Mouse (Mus musculus) embryonic facial prominence, embryonic 13.5 days (tissue): ENCODE data around the gene Cela2a. TPM values are rescaled to one million over a fixed set of nuclear protein-coding genes. Genes with fewer than 3 reads are reported as not detected.

Experiments used
- polyA plus RNA-seq: library from polyadenylated mRNA; unstranded; fragments of >200 nt; fragmentation: Nextera tagmentation; extraction: Ambion mirVana; gene quantifications from 2 replicates; pipeline ENCODE4 v1.2.1, GENCODE M21; 2015

Gene Cela2a
- polyA plus RNA-seq, 1 experiment from 2014 or later = not detected

Other genes starting within 250 kb of the Cela2a start
- 49.0 and 56.1 TPM in 2 replicates for gene Fblim1, start 220.1 kb downstream of the Cela2a start, polyA plus RNA-seq
- 0.47 and 0.74 TPM in 2 replicates for gene Tmem82, start 207.5 kb downstream of the Cela2a start, polyA plus RNA-seq
- gene Slc25a34, start 202.3 kb downstream of the Cela2a start, polyA plus RNA-seq = 0.12 TPM in 1 of 2 replicates, not detected in the other
- 8.5 TPM in 2 replicates for gene Plekhm2, start 161.3 kb downstream of the Cela2a start, polyA plus RNA-seq
- gene Rsc1a1, start 140.6 kb downstream of the Cela2a start, polyA plus RNA-seq = not detected in 2 replicates
- gene Ddi2, start 102.7 kb downstream of the Cela2a start, polyA plus RNA-seq = 22.9 and 25.2 TPM in 2 replicates
- 0.30 TPM in 1 of 2 replicates, not detected in the other for gene Agmat, start 79.5 kb downstream of the Cela2a start, polyA plus RNA-seq
- gene Dnajc16, start 35.2 kb downstream of the Cela2a start, polyA plus RNA-seq = 3.8 and 4.2 TPM in 2 replicates
- gene Casp9, start 32.5 kb downstream of the Cela2a start, polyA plus RNA-seq = 14.2 and 15.1 TPM in 2 replicates
- gene Ctrc, start 20.2 kb upstream of the Cela2a start, polyA plus RNA-seq = not detected in 2 replicates
- 51.2 and 52.0 TPM in 2 replicates for gene Efhd2, start 48.8 kb upstream of the Cela2a start, polyA plus RNA-seq
- gene Fhad1, start 188.9 kb upstream of the Cela2a start, polyA plus RNA-seq = 0.91 and 1.3 TPM in 2 replicates